Mouse (Mus musculus) adrenal gland, postnatal 25 days (tissue): ENCODE measurements around the gene Mknk2. TPM values are rescaled to one million over a fixed set of nuclear protein-coding genes. Genes with fewer than 3 reads are reported as not detected.

Source experiments
- DNase-seq: peaks from one replicate; pipeline ENCODE4 v3.0.0; 2021; ENCODE audit warnings: mixed read lengths
- total RNA-seq: library from RNA; stranded (reverse); gene quantifications from 2 replicates; pipeline ENCODE4 v1.2.3, GENCODE M21; 2021

The Mknk2 gene
- total RNA-seq, 1 experiment from 2014 or later, result 155 TPM

GRCm38 (mm10) chr10:80692249-80693165, 14.6 kb upstream of the Mknk2 start:
- DNase-seq, result no peak

GRCm38 (mm10) chr10:80687850-80688249, 9.9 kb upstream of the Mknk2 start:
- DNase-seq, result peak; percentile 63

- no peak for DNase-seq
Observed at GRCm38 (mm10) chr10:80686617-80687016, 8.7 kb upstream of the Mknk2 start.

GRCm38 (mm10) chr10:80684984-80685383, 7.1 kb upstream of the Mknk2 start:
- no peak for DNase-seq

GRCm38 (mm10) chr10:80684214-80684613, 6.3 kb upstream of the Mknk2 start:
- DNase-seq, result peak; percentile 70

GRCm38 (mm10) chr10:80683647-80684046, 5.7 kb upstream of the Mknk2 start:
- no peak for DNase-seq

GRCm38 (mm10) chr10:80682003-80682402, 4.1 kb upstream of the Mknk2 start:
- DNase-seq, result no peak

- no peak for DNase-seq
Observed at GRCm38 (mm10) chr10:80680260-80680696, 2.4 kb upstream of the Mknk2 start.

GRCm38 (mm10) chr10:80679556-80680259, 1.8 kb upstream of the Mknk2 start:
- DNase-seq, result peak; percentile 44

- peak; percentile 39 for DNase-seq
Observed at GRCm38 (mm10) chr10:80678601-80679377, 877 bp upstream of the Mknk2 start.

GRCm38 (mm10) chr10:80677128-80677875, 610 bp downstream of the Mknk2 start:
- DNase-seq, result no peak

GRCm38 (mm10) chr10:80676198-80676928, 1.5 kb downstream of the Mknk2 start:
- DNase-seq, result peak; percentile 100

- DNase-seq, result no peak
Observed at GRCm38 (mm10) chr10:80675405-80676197, 2.3 kb downstream of the Mknk2 start.

- no peak for DNase-seq
Observed at GRCm38 (mm10) chr10:80674851-80675404, 3.0 kb downstream of the Mknk2 start.

GRCm38 (mm10) chr10:80674161-80674711, 3.7 kb downstream of the Mknk2 start:
- peak; percentile 54 for DNase-seq

GRCm38 (mm10) chr10:80673690-80674089, 4.2 kb downstream of the Mknk2 start:
- no peak for DNase-seq

- no peak for DNase-seq
Observed at GRCm38 (mm10) chr10:80671936-80672690, 5.8 kb downstream of the Mknk2 start.

- no peak for DNase-seq
Observed at GRCm38 (mm10) chr10:80671251-80671650, 6.7 kb downstream of the Mknk2 start.

- no peak for DNase-seq
Observed at GRCm38 (mm10) chr10:80670531-80670930, 7.4 kb downstream of the Mknk2 start.
